Mouse (Mus musculus) G1E (cell line): ENCODE data around the gene Shank3. TPM values are rescaled to one million over a fixed set of nuclear protein-coding genes. Genes with fewer than 3 reads are reported as not detected.

Experiments
- ATAC-seq: 2 replicates; pipeline ENCODE4 v1.8.0; 2016; ENCODE audit warnings: mild to moderate bottlenecking; ENCODE audit not compliant: insufficient number of reproducible peaks, poor library complexity, low FRiP score, severe bottlenecking; ENCODE audit errors: extremely low read depth
- DNase-seq: peaks from one replicate; pipeline ENCODE4 v3.0.0; 2012; ENCODE audit warnings: low spot score
- H3K27me3 ChIP-seq: 2 replicates; pipeline ENCODE4 v1.6.1; 2012; ENCODE audit warnings: mild to moderate bottlenecking, low read length, inconsistent platforms; ENCODE audit not compliant: insufficient read depth
- H3K36me3 ChIP-seq: replicated peaks from 2 replicates; pipeline ENCODE3; 2012; ENCODE audit warnings: mild to moderate bottlenecking, inconsistent platforms
- H3K4me1 ChIP-seq: 2 replicates; pipeline ENCODE4 v1.6.1; 2012; ENCODE audit warnings: low read depth, low read length, inconsistent platforms, mixed read lengths; ENCODE audit not compliant: insufficient read depth
- H3K4me3 ChIP-seq: 2 replicates; pipeline ENCODE4 v1.5.1; 2012; ENCODE audit warnings: low read depth, mild to moderate bottlenecking, inconsistent platforms, low read length, moderate library complexity, mixed read lengths
- H3K9me3 ChIP-seq: replicated peaks from 2 replicates; pipeline ENCODE4 v1.6.1; 2012; ENCODE audit warnings: inconsistent platforms
- CTCF ChIP-seq: IDR thresholded peaks from 2 replicates; pipeline ENCODE4 v1.5.1; 2012; ENCODE audit warnings: low read depth, low read length, inconsistent platforms, mixed read lengths
- GATA1 ChIP-seq: IDR thresholded peaks from 2 replicates; pipeline ENCODE4 v1.6.1; 2012; ENCODE audit warnings: borderline replicate concordance, low read length, inconsistent platforms, mixed read lengths
- GATA2 ChIP-seq: IDR thresholded peaks from 2 replicates; pipeline ENCODE4 v1.6.1; 2012; ENCODE audit warnings: low read depth, low read length, inconsistent platforms, borderline replicate concordance
- POLR2AphosphoS5 ChIP-seq: IDR thresholded peaks from 2 replicates; pipeline ENCODE4 v1.6.1; 2012; ENCODE audit warnings: low read depth, low read length, inconsistent platforms; ENCODE audit not compliant: insufficient replicate concordance
- TAL1 ChIP-seq: conservative IDR thresholded peaks from 2 replicates; pipeline ENCODE4 v1.6.1; 2012; ENCODE audit warnings: low read depth, low read length, inconsistent platforms, mixed read lengths
- polyA plus RNA-seq: library from polyadenylated mRNA; stranded (reverse); fragments of >175 nt; gene quantifications from 2 replicates; pipeline ENCODE4 v1.2.3, GENCODE M21; 2012
- total RNA-seq, 2 experiments: library from RNA; stranded (forward) in 1 of 2; stranded (reverse) in 1 of 2; fragments of 200-1000 nt in 1 of 2; fragments of >200 nt in 1 of 2; fragmentation: Nextera tagmentation in 1 of 2; gene quantifications; 2 replicates each; pipeline ENCODE4 v1.2.3; 2014 to 2017

Shank3 gene
- total and polyA plus RNA-seq, 3 experiments: 0.40 to 0.55 TPM; not detected in 1

GRCm38 (mm10) chr15:89544171-89544570 lies 44.7 kb downstream of the Shank3 start:
- Histone ChIP-seq H3K36me3 (no peaks in the 10 kb centered on the region), H3K27me3 (no peaks in the 10 kb centered on the region)

GRCm38 (mm10) chr15:89547321-89547720 lies 47.9 kb downstream of the Shank3 start:
- no peaks in the 10 kb centered on the region for H3K4me1 ChIP-seq
- no peak for ATAC-seq
- no peak overlapping the region for H3K4me3 ChIP-seq
- H3K27me3 ChIP-seq: no peaks in the 10 kb centered on the region
- DNase-seq: no peak
- peaks cover 30% of the 10 kb centered on the region for H3K9me3 ChIP-seq
- TF ChIP-seq GATA2 (no peak), GATA1 (no peak), POLR2AphosphoS5 (no peak), TAL1 (no peak), CTCF (no peak)
- no peaks in the 10 kb centered on the region for H3K36me3 ChIP-seq

More at GRCm38 (mm10) chr15:89544171-89544570, 44.7 kb downstream of the Shank3 start:
- Histone ChIP-seq H3K4me1 (no peaks in the 10 kb centered on the region), H3K9me3 (peaks cover 25% of the 10 kb centered on the region), H3K4me3 (no peak overlapping the region)
- DNase-seq (no peak), ATAC-seq (no peak)
- TF ChIP-seq GATA1: no peak
- TF ChIP-seq GATA2: no peak
- no peak for TF ChIP-seq CTCF
- no peak for TF ChIP-seq TAL1
- TF ChIP-seq POLR2AphosphoS5: no peak

GRCm38 (mm10) chr15:89547824-89548601 lies 48.6 kb downstream of the Shank3 start:
- H3K4me3 ChIP-seq: peak overlapping the region; percentile 1; the same call in 1 of the 2 replicates
- no peaks in the 10 kb centered on the region for H3K27me3 ChIP-seq
- ATAC-seq (no peak), DNase-seq (no peak)
- H3K36me3 ChIP-seq: no peaks in the 10 kb centered on the region
- peaks cover 28% of the 10 kb centered on the region for H3K9me3 ChIP-seq
- TF ChIP-seq GATA1 (no peak), TAL1 (no peak), CTCF (no peak), POLR2AphosphoS5 (no peak), GATA2 (no peak)
- H3K4me1 ChIP-seq: no peaks in the 10 kb centered on the region

- H3K36me3 ChIP-seq: no peaks in the 10 kb centered on the region
- DNase-seq: no peak
- H3K4me1 ChIP-seq: no peaks in the 10 kb centered on the region
- H3K27me3 ChIP-seq: no peaks in the 10 kb centered on the region
- no peak for TF ChIP-seq CTCF
- peaks cover 27% of the 10 kb centered on the region for H3K9me3 ChIP-seq
- H3K4me3 ChIP-seq: no peak overlapping the region; the same call in 1 of the 2 replicates
- ATAC-seq: no peak
Measured at GRCm38 (mm10) chr15:89548837-89549236, 49.4 kb downstream of the Shank3 start.

GRCm38 (mm10) chr15:89550506-89550905 lies 51.1 kb downstream of the Shank3 start:
- TF ChIP-seq TAL1 (no peak), GATA2 (no peak), CTCF (no peak), GATA1 (no peak), POLR2AphosphoS5 (no peak)
- Histone ChIP-seq H3K36me3 (no peaks in the 10 kb centered on the region), H3K9me3 (peaks cover 38% of the 10 kb centered on the region), H3K4me3 (no peak overlapping the region), H3K4me1 (no peaks in the 10 kb centered on the region), H3K27me3 (peaks cover 3% of the 10 kb centered on the region; the same call in 1 of the 2 replicates)
- no peak for ATAC-seq
- DNase-seq: no peak

GRCm38 (mm10) chr15:89551733-89552132 lies 52.3 kb downstream of the Shank3 start:
- TF ChIP-seq GATA1 (no peak), TAL1 (no peak), CTCF (no peak), POLR2AphosphoS5 (no peak), GATA2 (no peak)
- Histone ChIP-seq H3K9me3 (peaks cover 47% of the 10 kb centered on the region), H3K4me3 (no peak overlapping the region), H3K4me1 (no peaks in the 10 kb centered on the region), H3K27me3 (peaks cover 3% of the 10 kb centered on the region; the same call in 1 of the 2 replicates), H3K36me3 (no peaks in the 10 kb centered on the region)
- ATAC-seq (no peak), DNase-seq (no peak)
